Mouse (Mus musculus) lung, embryonic 15.5 days (tissue): Measurements from ENCODE around the gene Dgke. TPM values are rescaled to one million over a fixed set of nuclear protein-coding genes. Genes with fewer than 3 reads are reported as not detected.
"Not testable (repeated sequence)": the region's sequence is repeated elsewhere in the genome, so short reads cannot be mapped to it uniquely, and the experiment has no call there.

Source experiments
- ATAC-seq: fragments of 200-750 bp; cut with Nextera tagmentation; 2 replicates; pipeline ENCODE4 v1.8.0; 2017; ENCODE audit warnings: moderate number of reproducible peaks, borderline replicate concordance; ENCODE audit not compliant: low FRiP score, low TSS enrichment; ENCODE audit errors: extremely low read depth
- H3K27ac ChIP-seq: fragments of 300-500 bp; sonication (generic); 2 replicates; pipeline ENCODE4 v1.5.1; 2015; ENCODE audit warnings: moderate library complexity, mild to moderate bottlenecking, inconsistent platforms
- H3K27me3 ChIP-seq: fragments of 300-500 bp; sonication (generic); 2 replicates; pipeline ENCODE4 v1.6.1; 2015; ENCODE audit warnings: inconsistent platforms
- H3K36me3 ChIP-seq: fragments of 300-500 bp; sonication (generic); 2 replicates; pipeline ENCODE4 v1.6.1; 2015; ENCODE audit warnings: inconsistent platforms
- H3K4me1 ChIP-seq: fragments of 300-500 bp; sonication (generic); 2 replicates; pipeline ENCODE4 v1.6.1; 2015; ENCODE audit warnings: inconsistent platforms
- H3K4me2 ChIP-seq: fragments of 300-500 bp; sonication (generic); 2 replicates; pipeline ENCODE4 v1.6.1; 2015; ENCODE audit warnings: inconsistent platforms, mild to moderate bottlenecking, moderate library complexity
- H3K4me3 ChIP-seq: fragments of 300-500 bp; sonication (generic); 2 replicates; pipeline ENCODE4 v1.5.1; 2015; ENCODE audit warnings: mild to moderate bottlenecking, inconsistent platforms
- H3K9ac ChIP-seq: fragments of 300-500 bp; sonication (generic); 2 replicates; pipeline ENCODE4 v1.6.1; 2015; ENCODE audit warnings: inconsistent platforms
- H3K9me3 ChIP-seq: fragments of 300-500 bp; sonication (generic); 2 replicates; pipeline ENCODE4 v1.6.1; 2016; ENCODE audit warnings: inconsistent platforms
- WGBS: fragments of 180-500 bp; shearing (Covaris S2); methylation state at CpG from one replicate; pipeline ENCODE4 v1.1.7; 2015; 5-methylcytosine and 5-hydroxymethylcytosine counted together
- polyA plus RNA-seq: library from polyadenylated mRNA; unstranded; fragments of >200 nt; fragmentation: Nextera tagmentation; extraction: Ambion mirVana; gene quantifications from 2 replicates; pipeline ENCODE4 v1.2.1, GENCODE M21; 2015

Dgke gene
- polyA plus RNA-seq, 1 experiment from 2014 or later, result 5.8 TPM

- H3K4me3 ChIP-seq, result peak overlapping the region; percentile 68
- H3K9ac ChIP-seq, result peak overlapping the region; percentile 59
- no peaks in the 10 kb centered on the region for H3K27me3 ChIP-seq
- WGBS, result 21% methylated on average over 33 of the region's 33 CpGs
- H3K4me2 ChIP-seq, result peak overlapping the region; percentile 73
- 0 out of 2 replicates have a peak, but pooled peaks have one; percentile 31 for ATAC-seq
- peaks cover 27% of the 10 kb centered on the region for H3K4me1 ChIP-seq
- H3K27ac ChIP-seq, result peak overlapping the region; percentile 61
- no peaks in the 10 kb centered on the region for H3K9me3 ChIP-seq
- H3K36me3 ChIP-seq, result no peaks in the 10 kb centered on the region
Observed at GRCm38 (mm10) chr11:88999723-89000526, 66.7 kb downstream of the Dgke start.

- 3% methylated on average over 48 of the region's 48 CpGs for WGBS
- Histone ChIP-seq H3K4me3 (peak within 1 kb of the TSS; percentile 68), H3K9ac (peak within 1 kb of the TSS; percentile 59), H3K27ac (peak within 1 kb of the TSS; percentile 61), H3K36me3 (no peaks in the 10 kb centered on the region), H3K4me1 (peaks cover 27% of the 10 kb centered on the region), H3K9me3 (no peaks in the 10 kb centered on the region), H3K27me3 (no peaks in the 10 kb centered on the region), H3K4me2 (peak within 1 kb of the TSS; percentile 73)
- ATAC-seq, result peak; percentile 92
Observed at GRCm38 (mm10) chr11:88998974-88999722, 67.5 kb downstream of the Dgke start, which contains the start of gene Trim25. Trim25 (plus strand) TSS chr11:88999376.

DNA sequence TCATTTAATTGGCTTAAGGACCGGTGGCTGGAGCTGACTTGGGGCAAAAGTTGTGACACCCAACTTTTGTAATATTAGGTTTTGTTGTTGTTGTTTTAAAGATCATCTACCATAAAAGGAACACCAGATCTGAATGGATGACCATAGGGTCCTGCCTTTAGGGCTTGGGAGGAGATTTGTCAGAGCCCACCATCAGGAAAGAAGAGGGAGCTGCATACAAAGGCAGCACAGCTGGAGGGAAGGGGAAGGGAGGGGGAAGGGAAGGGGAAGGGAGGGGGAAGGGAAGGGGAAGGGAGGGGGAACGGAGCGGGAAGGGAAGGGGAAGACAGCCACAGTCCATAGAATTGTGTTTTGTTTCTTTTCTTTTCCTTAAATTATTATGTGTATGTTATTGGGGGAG, 68.2 kb downstream of the Dgke start:
- no peak for ATAC-seq
- 0 out of 2 replicates have a peak overlapping the region, but pooled peaks have one; percentile 68 for H3K4me3 ChIP-seq
- H3K9me3 ChIP-seq, result no peaks in the 10 kb centered on the region
- peak overlapping the region; percentile 61; the same call in 1 of the 2 replicates for H3K27ac ChIP-seq
- WGBS, result 36% methylated on average over 3 of the region's 3 CpGs
- H3K36me3 ChIP-seq, result no peaks in the 10 kb centered on the region
- H3K4me2 ChIP-seq, result peak overlapping the region; percentile 73; the same call in 1 of the 2 replicates
- H3K27me3 ChIP-seq, result no peaks in the 10 kb centered on the region
- H3K4me1 ChIP-seq, result peaks cover 23% of the 10 kb centered on the region
- H3K9ac ChIP-seq, result no peak overlapping the region

- not testable (repeated sequence) for H3K36me3 ChIP-seq, H3K9me3 ChIP-seq, H3K4me2 ChIP-seq, H3K27me3 ChIP-seq, H3K4me3 ChIP-seq, ATAC-seq, H3K9ac ChIP-seq
- Histone ChIP-seq H3K27ac (peak overlapping the region; percentile 54; the same call in 1 of the 2 replicates), H3K4me1 (peaks cover 14% of the 10 kb centered on the region)
- WGBS, result 85% methylated on average over 5 of the region's 5 CpGs
Observed at GRCm38 (mm10) chr11:88997343-88997742, 69.3 kb downstream of the Dgke start.

DNA sequence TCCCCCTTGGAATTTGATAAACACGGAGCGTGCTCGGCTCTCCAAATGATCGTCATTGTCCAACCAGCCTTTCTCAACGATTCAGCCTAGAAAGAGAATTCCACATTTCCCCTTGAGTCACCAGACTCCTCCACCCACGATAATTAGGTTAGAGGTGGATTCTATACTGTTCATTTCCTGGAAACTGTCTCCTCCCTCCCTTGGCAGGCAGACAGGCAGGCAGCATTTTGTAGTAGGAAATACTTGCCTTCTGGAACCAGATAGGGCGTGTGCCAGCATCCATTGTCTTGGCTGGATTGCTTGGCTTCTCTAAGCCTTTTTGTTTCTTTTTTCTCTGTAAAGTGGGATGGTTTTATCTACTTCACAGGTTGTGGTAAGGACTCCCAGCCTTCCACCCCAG, 70.2 kb downstream of the Dgke start:
- WGBS, result 38% methylated on average over 7 of the region's 7 CpGs
- H3K36me3 ChIP-seq, result no peaks in the 10 kb centered on the region
- H3K4me3 ChIP-seq, result no peak overlapping the region
- ATAC-seq, result no peak
- H3K27me3 ChIP-seq, result no peaks in the 10 kb centered on the region
- H3K9me3 ChIP-seq, result no peaks in the 10 kb centered on the region
- no peak overlapping the region for H3K4me2 ChIP-seq
- H3K27ac ChIP-seq, result peak overlapping the region; percentile 58; the same call in 1 of the 2 replicates
- H3K4me1 ChIP-seq, result peaks cover 9% of the 10 kb centered on the region; the same call in 1 of the 2 replicates
- H3K9ac ChIP-seq, result no peak overlapping the region

DNA sequence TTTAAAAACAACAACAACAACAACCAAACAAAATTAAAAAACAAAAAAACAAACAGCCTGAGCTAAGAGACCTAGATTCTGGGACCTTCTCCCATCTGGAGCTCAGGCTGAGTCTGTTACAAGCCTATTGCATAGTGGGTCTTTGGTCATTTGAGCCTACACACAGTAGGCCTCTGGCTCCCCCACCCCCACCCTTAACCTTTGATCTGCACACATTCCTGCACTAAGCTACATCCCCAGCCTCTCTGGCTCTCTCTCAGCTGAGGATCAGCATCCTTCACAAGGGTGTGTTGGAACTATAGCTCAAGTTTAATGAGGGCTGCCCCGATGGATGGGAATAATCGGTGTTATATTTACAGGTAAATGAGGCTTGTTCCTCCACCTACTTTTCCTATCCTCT, 71.0 kb downstream of the Dgke start:
- WGBS, result 79% methylated on average over 2 of the region's 2 CpGs
- H3K9me3 ChIP-seq, result no peaks in the 10 kb centered on the region
- no peak for ATAC-seq
- no peak overlapping the region for H3K9ac ChIP-seq
- no peak overlapping the region for H3K4me2 ChIP-seq
- peaks cover 6% of the 10 kb centered on the region; the same call in 1 of the 2 replicates for H3K4me1 ChIP-seq
- no peak overlapping the region for H3K27ac ChIP-seq
- H3K36me3 ChIP-seq, result no peaks in the 10 kb centered on the region; the same call in 1 of the 2 replicates
- no peaks in the 10 kb centered on the region for H3K27me3 ChIP-seq
- H3K4me3 ChIP-seq, result no peak overlapping the region

DNA sequence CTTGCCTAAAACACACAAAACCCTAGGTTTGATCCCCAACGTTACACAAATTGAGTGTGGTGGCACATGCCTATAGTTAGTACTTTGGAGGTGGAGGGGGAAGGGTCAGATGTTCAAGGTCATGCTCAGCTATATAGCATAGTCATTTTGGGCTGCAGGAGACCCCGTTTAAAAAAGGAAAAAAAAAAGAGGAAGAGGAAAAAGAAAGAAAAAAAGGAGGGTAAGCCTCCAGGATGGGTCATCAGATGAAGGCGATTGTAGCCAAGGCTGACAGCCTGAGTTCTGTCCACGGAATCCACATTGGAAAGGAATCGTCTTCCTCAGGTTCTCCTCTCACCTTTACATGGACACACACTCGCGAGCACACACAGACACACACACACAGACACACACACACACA, 72.2 kb downstream of the Dgke start:
- ATAC-seq, result no peak
- Histone ChIP-seq H3K9ac (no peak overlapping the region), H3K4me2 (no peak overlapping the region), H3K9me3 (no peaks in the 10 kb centered on the region), H3K4me1 (peaks cover 6% of the 10 kb centered on the region; the same call in 1 of the 2 replicates), H3K27ac (no peak overlapping the region), H3K36me3 (no peaks in the 10 kb centered on the region; the same call in 1 of the 2 replicates), H3K4me3 (no peak overlapping the region), H3K27me3 (no peaks in the 10 kb centered on the region)
- 82% methylated on average over 7 of the region's 7 CpGs for WGBS

GRCm38 (mm10) chr11:88993625-88994024, 73.0 kb downstream of the Dgke start:
- WGBS, result 17% methylated on average over 5 of the region's 5 CpGs
- Histone ChIP-seq H3K9me3 (no peaks in the 10 kb centered on the region), H3K27me3 (no peaks in the 10 kb centered on the region), H3K36me3 (no peaks in the 10 kb centered on the region; the same call in 1 of the 2 replicates), H3K4me3 (no peak overlapping the region), H3K9ac (no peak overlapping the region), H3K4me2 (no peak overlapping the region), H3K4me1 (0 out of 2 replicates have a peak, but pooled peaks cover 3% of the 10 kb centered on the region), H3K27ac (no peak overlapping the region)
- ATAC-seq, result peak; percentile 56; the same call in 1 of the 2 replicates

DNA sequence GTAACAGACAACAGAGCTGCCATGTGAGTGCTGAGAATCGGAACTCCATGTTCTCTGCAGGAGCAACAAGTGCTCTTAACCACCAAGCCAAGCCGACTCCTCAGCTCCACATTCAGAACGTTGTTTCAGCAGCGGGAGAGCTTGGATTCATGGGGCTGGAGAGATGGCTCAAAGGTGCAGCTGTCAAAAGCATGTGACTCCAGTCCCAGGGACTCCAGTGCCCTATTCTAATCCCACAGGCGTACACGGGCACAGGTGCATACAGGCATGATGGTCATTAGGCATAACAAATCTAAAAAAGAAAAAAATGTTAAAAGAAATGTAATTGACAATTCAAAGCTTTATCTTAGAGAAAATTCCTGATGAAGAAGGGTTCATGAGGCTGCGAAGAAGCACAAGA, 73.5 kb downstream of the Dgke start:
- H3K4me2 ChIP-seq, result no peak overlapping the region
- ATAC-seq, result no peak
- peaks cover 3% of the 10 kb centered on the region; the same call in 1 of the 2 replicates for H3K36me3 ChIP-seq

DNA sequence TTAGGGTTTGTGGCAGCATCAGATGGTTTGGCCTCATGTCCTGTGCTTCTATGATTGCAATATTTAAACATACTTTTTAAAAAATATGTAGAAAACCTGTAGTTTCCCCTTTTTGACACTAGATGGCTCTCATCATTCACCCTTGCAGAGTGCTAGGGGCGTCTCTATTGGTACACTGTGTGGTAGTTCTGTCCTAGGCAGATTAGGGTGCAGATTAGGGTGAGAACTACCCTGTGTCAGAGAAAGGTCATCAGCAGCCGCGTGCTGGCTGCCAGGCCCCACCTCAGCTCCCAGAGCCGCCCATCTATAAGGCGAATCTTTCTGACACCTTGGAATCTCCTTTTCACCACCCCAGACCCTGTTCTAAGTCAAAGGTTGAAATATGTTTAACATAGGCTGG, 77.1 kb downstream of the Dgke start:
- Histone ChIP-seq H3K4me1 (0 out of 2 replicates have a peak, but pooled peaks cover 3% of the 10 kb centered on the region), H3K27me3 (no peaks in the 10 kb centered on the region), H3K4me3 (no peak overlapping the region), H3K36me3 (peaks cover 23% of the 10 kb centered on the region), H3K4me2 (no peak overlapping the region), H3K9me3 (no peaks in the 10 kb centered on the region), H3K27ac (no peak overlapping the region), H3K9ac (no peak overlapping the region)
- 65% methylated on average over 5 of the region's 5 CpGs for WGBS
- ATAC-seq, result no peak

More for the DNA sequence above, 73.5 kb downstream of the Dgke start:
- Histone ChIP-seq H3K9me3 (no peaks in the 10 kb centered on the region), H3K27me3 (no peaks in the 10 kb centered on the region), H3K27ac (no peak overlapping the region), H3K4me1 (0 out of 2 replicates have a peak, but pooled peaks cover 3% of the 10 kb centered on the region), H3K4me3 (no peak overlapping the region), H3K9ac (no peak overlapping the region)
- WGBS, result 50% methylated on average over 7 of the region's 7 CpGs

- Histone ChIP-seq H3K36me3 (peaks cover 27% of the 10 kb centered on the region), H3K4me1 (0 out of 2 replicates have a peak, but pooled peaks cover 3% of the 10 kb centered on the region), H3K4me2 (no peak overlapping the region), H3K27ac (no peak overlapping the region), H3K9ac (no peak overlapping the region), H3K27me3 (no peaks in the 10 kb centered on the region), H3K9me3 (no peaks in the 10 kb centered on the region), H3K4me3 (no peak overlapping the region)
- no peak for ATAC-seq
- 74% methylated on average over 5 of the region's 5 CpGs for WGBS
Observed at GRCm38 (mm10) chr11:88988956-88989355, 77.7 kb downstream of the Dgke start.
